Mouse (Mus musculus): ENCODE data around the gene Pnpla7.

DNA sequence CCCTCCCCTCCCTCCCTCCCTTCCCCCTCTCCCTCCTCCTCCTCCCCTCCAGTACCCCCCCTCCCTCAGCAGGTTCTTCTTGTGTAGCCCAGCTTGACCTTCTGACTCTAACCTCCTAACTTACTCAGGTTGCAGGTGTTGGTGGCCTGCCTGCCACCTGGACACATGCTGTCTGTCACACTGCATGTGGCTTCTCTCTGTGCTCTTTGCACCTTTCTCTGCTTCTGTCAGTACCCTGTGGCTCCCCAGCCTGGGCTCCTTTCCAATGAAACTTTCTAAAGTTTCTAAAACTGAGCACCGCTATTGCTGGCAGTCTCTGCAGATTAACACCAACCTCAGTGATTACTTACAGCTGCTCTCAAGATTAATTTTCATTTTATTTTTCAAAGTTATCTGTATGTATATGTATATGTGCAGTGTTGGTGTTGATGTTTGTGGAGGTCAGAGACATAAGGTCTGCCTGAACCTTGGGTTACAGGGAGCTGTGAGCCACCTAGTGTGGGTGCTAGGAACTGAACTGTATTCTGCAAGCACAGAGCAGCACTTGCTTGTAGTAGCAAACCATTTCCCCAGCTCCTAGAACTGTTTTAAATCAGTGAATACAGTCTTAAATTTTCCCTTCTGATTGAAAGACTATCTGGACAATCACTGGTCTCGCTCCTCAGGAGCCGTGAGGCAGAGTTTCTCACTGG is 24.9 kb downstream of the Pnpla7 start:
- peak; percentile 49; the same call in 1 of the 2 replicates for TF ChIP-seq CTCF (IDR thresholded peaks at IDR 0.05; ENCODE audit: borderline replicate concordance, insufficient read depth, low read length)
- no peak for TF ChIP-seq POLR2A (IDR thresholded peaks at IDR 0.05; ENCODE audit: low read depth, low read length)
